Mouse (Mus musculus) frontal cortex, postnatal 36 days (tissue): ENCODE results near the gene Nxph1.

ENCODE experiments used
- DNase-seq, 2 experiments: peaks; one replicate each; pipeline ENCODE4 v3.0.0; 2022; ENCODE audit warnings: low spot score in 2 of 2

Gene Nxph1

GRCm38 (mm10) chr6:8959810-8960209, 11.6 kb downstream of the Nxph1 start:
- peak in 1 of 2 experiments; percentile 33 for DNase-seq

- DNase-seq: no peak
Measured at GRCm38 (mm10) chr6:8970576-8970975, 22.3 kb downstream of the Nxph1 start.

GRCm38 (mm10) chr6:8979237-8979871, 31.1 kb downstream of the Nxph1 start:
- no peak for DNase-seq

- DNase-seq: peak in 1 of 2 experiments; percentile 2
Measured at GRCm38 (mm10) chr6:8996301-8996943, 48.2 kb downstream of the Nxph1 start.

GRCm38 (mm10) chr6:8997326-8997725, 49.1 kb downstream of the Nxph1 start:
- no peak for DNase-seq

- no peak for DNase-seq
Measured at GRCm38 (mm10) chr6:9002686-9003085, 54.5 kb downstream of the Nxph1 start.

- DNase-seq: no peak
Measured at GRCm38 (mm10) chr6:9026631-9027030, 78.4 kb downstream of the Nxph1 start.

GRCm38 (mm10) chr6:9027146-9027545, 78.9 kb downstream of the Nxph1 start:
- DNase-seq: no peak

- DNase-seq: no peak
Measured at GRCm38 (mm10) chr6:9028501-9028900, 80.3 kb downstream of the Nxph1 start.

GRCm38 (mm10) chr6:9039286-9039685, 91.1 kb downstream of the Nxph1 start:
- DNase-seq: no peak

GRCm38 (mm10) chr6:9040991-9041390, 92.8 kb downstream of the Nxph1 start:
- peak in 1 of 2 experiments; percentile 7 for DNase-seq

- no peak for DNase-seq
Measured at GRCm38 (mm10) chr6:9042391-9042790, 94.2 kb downstream of the Nxph1 start.

GRCm38 (mm10) chr6:9046815-9047214, 98.6 kb downstream of the Nxph1 start:
- no peak for DNase-seq

- DNase-seq: no peak
Measured at GRCm38 (mm10) chr6:9061261-9062105, 113.3 kb downstream of the Nxph1 start.

GRCm38 (mm10) chr6:9066435-9066834, 118.2 kb downstream of the Nxph1 start:
- DNase-seq: no peak

- DNase-seq: no peak
Measured at GRCm38 (mm10) chr6:9069913-9070312, 121.7 kb downstream of the Nxph1 start.

- no peak for DNase-seq
Measured at GRCm38 (mm10) chr6:9076463-9076862, 128.2 kb downstream of the Nxph1 start.

GRCm38 (mm10) chr6:9077793-9078689, 129.8 kb downstream of the Nxph1 start:
- peak; percentile 55 to 86 for DNase-seq

GRCm38 (mm10) chr6:9083851-9084250, 135.6 kb downstream of the Nxph1 start:
- DNase-seq: no peak

GRCm38 (mm10) chr6:9097345-9097744, 149.1 kb downstream of the Nxph1 start:
- no peak for DNase-seq

GRCm38 (mm10) chr6:9107366-9107765, 159.1 kb downstream of the Nxph1 start:
- no peak for DNase-seq

- no peak for DNase-seq
Measured at GRCm38 (mm10) chr6:9119136-9119535, 170.9 kb downstream of the Nxph1 start.
